In genomic region chr1:182682591-182683252, GRCm38 (mm10) we compare ENCODE assay signal across 8 mouse cellular contexts.
DNase-seq lines count a peak whose midpoint lies in the region; ATAC-seq and TF ChIP-seq lines count a peak whose summit lies in the region.

No protein-coding gene starts in this region.

- no peak; the same call in 1 of the 2 replicates for TF ChIP-seq EP300 in lung, postnatal 0 days (IDR thresholded peaks at IDR 0.05)

- H3K4me3 ChIP-seq in liver, adult 2 months (ENCODE audit: insufficient read depth, low read depth, low read length) = no peak overlapping the region
- H3K4me3 ChIP-seq in liver, embryonic 12.5 days = no peak overlapping the region
- no peak overlapping the region for H3K4me3 ChIP-seq in heart, embryonic 11.5 days (ENCODE audit: low read depth, low read length)
- H3K4me3 ChIP-seq in lung, postnatal 0 days (ENCODE audit: low read depth, low read length) = no peak overlapping the region
- no peak overlapping the region for H3K4me3 ChIP-seq in liver, embryonic 11.5 days (ENCODE audit: low read depth, low read length)

- H3K27ac ChIP-seq in liver, adult 2 months (replicated peaks; ENCODE audit: insufficient read depth, low read depth, low read length) = no peak overlapping the region
- no peak overlapping the region for H3K27ac ChIP-seq in liver, embryonic 12.5 days
- no peak overlapping the region for H3K27ac ChIP-seq in heart, embryonic 11.5 days (ENCODE audit: low read depth, low read length)
- no peak overlapping the region for H3K27ac ChIP-seq in lung, postnatal 0 days (ENCODE audit: low read length)
- H3K27ac ChIP-seq in liver, embryonic 11.5 days (ENCODE audit: low read depth, low read length) = no peak overlapping the region

- no peaks in the 10 kb centered on the region for H3K79me2 ChIP-seq in liver, adult 2 months (ENCODE audit: control insufficient read depth, insufficient read depth, low read length)

- 54% methylated on average over 14 of the region's 14 CpGs for WGBS in liver, adult 2 months
- WGBS in liver, embryonic 12.5 days (ENCODE audit: insufficient replicate concordance) = 48% methylated on average over 14 of the region's 14 CpGs
- WGBS in heart, embryonic 11.5 days (ENCODE audit: insufficient replicate concordance) = 27% methylated on average over 14 of the region's 14 CpGs
- 31% methylated on average over 14 of the region's 14 CpGs for WGBS in lung, postnatal 0 days
- 46% methylated on average over 14 of the region's 14 CpGs for WGBS in liver, embryonic 11.5 days

- no peaks in the 10 kb centered on the region for H3K27me3 ChIP-seq in liver, adult 2 months (ENCODE audit: control insufficient read depth, insufficient read depth, low read length)
- H3K27me3 ChIP-seq in liver, embryonic 12.5 days (replicated peaks) = no peaks in the 10 kb centered on the region
- no peaks in the 10 kb centered on the region for H3K27me3 ChIP-seq in heart, embryonic 11.5 days (ENCODE audit: control insufficient read depth, insufficient read depth, low read length)
- H3K27me3 ChIP-seq in lung, postnatal 0 days (replicated peaks; ENCODE audit: insufficient read depth, low read length) = no peaks in the 10 kb centered on the region
- H3K27me3 ChIP-seq in liver, embryonic 11.5 days (replicated peaks; ENCODE audit: control insufficient read depth, insufficient read depth, low read length) = no peaks in the 10 kb centered on the region

- no peak for TF ChIP-seq POLR2A in liver, adult 2 months (IDR thresholded peaks at IDR 0.05; ENCODE audit: extremely low read depth, insufficient read depth, low read length)

- TF ChIP-seq CTCF in liver, adult 2 months (IDR thresholded peaks at IDR 0.05; ENCODE audit: low read depth, low read length) = no peak
- no peak for TF ChIP-seq CTCF in lung, postnatal 0 days (IDR thresholded peaks at IDR 0.05)

- no peaks in the 10 kb centered on the region for H3K36me3 ChIP-seq in liver, adult 2 months (ENCODE audit: control insufficient read depth, insufficient read depth, low read length)
- no peaks in the 10 kb centered on the region for H3K36me3 ChIP-seq in liver, embryonic 12.5 days
- no peaks in the 10 kb centered on the region for H3K36me3 ChIP-seq in heart, embryonic 11.5 days (ENCODE audit: control insufficient read depth, insufficient read depth, low read length)
- H3K36me3 ChIP-seq in lung, postnatal 0 days (ENCODE audit: insufficient read depth, low read length) = no peaks in the 10 kb centered on the region
- H3K36me3 ChIP-seq in liver, embryonic 11.5 days (ENCODE audit: control insufficient read depth, insufficient read depth, low read length) = no peaks in the 10 kb centered on the region

- no peak for ATAC-seq in liver, embryonic 12.5 days
- peak; percentile 51; the same call in 1 of the 2 replicates for ATAC-seq in heart, embryonic 11.5 days (replicated peaks; ENCODE audit: insufficient number of reproducible peaks, low FRiP score, low TSS enrichment)
- ATAC-seq in lung, postnatal 0 days = peak; percentile 58
- ATAC-seq in liver, embryonic 11.5 days (replicated peaks; ENCODE audit: low FRiP score) = no peak
- no peak for ATAC-seq in inflammation-experienced regulatory T-cells, adult 6 months

- no peak overlapping the region for H3K9ac ChIP-seq in liver, adult 2 months (ENCODE audit: low read depth, low read length)
- no peak overlapping the region for H3K9ac ChIP-seq in liver, embryonic 12.5 days
- no peak overlapping the region for H3K9ac ChIP-seq in heart, embryonic 11.5 days (ENCODE audit: low read depth, low read length)
- no peak overlapping the region for H3K9ac ChIP-seq in lung, postnatal 0 days (replicated peaks; ENCODE audit: low read depth)
- H3K9ac ChIP-seq in liver, embryonic 11.5 days (ENCODE audit: low read depth, low read length) = no peak overlapping the region

- peak; percentile 26 for DNase-seq in liver, adult 2 months (ENCODE audit: extremely low read depth, low read depth, low spot score)
- DNase-seq in cerebellum, adult 9-10 months = peak; percentile 49
- peak; percentile 72 for DNase-seq in lung, postnatal 0 days (ENCODE audit: low spot score)
- no peak for DNase-seq in liver, embryonic 11.5 days (ENCODE audit: low spot score)
- no peak for DNase-seq in layer of hippocampus, adult 9-10 months (ENCODE audit: low spot score)

- H3K4me2 ChIP-seq in liver, embryonic 12.5 days = no peak overlapping the region
- H3K4me2 ChIP-seq in heart, embryonic 11.5 days = peak overlapping the region; percentile 1; the same call in 1 of the 2 replicates
- H3K4me2 ChIP-seq in lung, postnatal 0 days (replicated peaks; ENCODE audit: low read depth, low read length) = 0 out of 2 replicates have a peak overlapping the region, but pooled peaks have one; percentile 19
- no peak overlapping the region for H3K4me2 ChIP-seq in liver, embryonic 11.5 days

- no peaks in the 10 kb centered on the region for H3K9me3 ChIP-seq in liver, embryonic 12.5 days (replicated peaks)
- H3K9me3 ChIP-seq in heart, embryonic 11.5 days (replicated peaks; ENCODE audit: control insufficient read depth, low read length) = no peaks in the 10 kb centered on the region
- no peaks in the 10 kb centered on the region for H3K9me3 ChIP-seq in lung, postnatal 0 days (ENCODE audit: low read length)
- no peaks in the 10 kb centered on the region for H3K9me3 ChIP-seq in liver, embryonic 11.5 days (ENCODE audit: control insufficient read depth, low read length)

- no peaks in the 10 kb centered on the region for H3K4me1 ChIP-seq in liver, adult 2 months (ENCODE audit: control insufficient read depth, insufficient read depth, low read length)
- H3K4me1 ChIP-seq in liver, embryonic 12.5 days = no peaks in the 10 kb centered on the region
- peaks cover 8% of the 10 kb centered on the region; the same call in 1 of the 2 replicates for H3K4me1 ChIP-seq in heart, embryonic 11.5 days (ENCODE audit: control insufficient read depth, insufficient read depth, low read length)
- H3K4me1 ChIP-seq in lung, postnatal 0 days (ENCODE audit: insufficient read depth, low read depth, low read length) = no peaks in the 10 kb centered on the region; the same call in 1 of the 2 replicates
- no peaks in the 10 kb centered on the region for H3K4me1 ChIP-seq in liver, embryonic 11.5 days (replicated peaks; ENCODE audit: control insufficient read depth, insufficient read depth, low read length)

Comparison
In these comparisons a context has a peak if more than half of its experiments do, and no peak if none do; other contexts are left out.
1. DNase-seq: peak in liver, adult 2 months (single experiment), cerebellum, adult 9-10 months (single experiment) and lung, postnatal 0 days (single experiment); none in liver, embryonic 11.5 days (single experiment) and layer of hippocampus, adult 9-10 months (single experiment).
2. ATAC-seq: peak in heart, embryonic 11.5 days (single experiment) and lung, postnatal 0 days (single experiment); none in liver, embryonic 12.5 days (single experiment), liver, embryonic 11.5 days (single experiment) and inflammation-experienced regulatory T-cells, adult 6 months (single experiment).
3. H3K4me2 ChIP-seq: peak in heart, embryonic 11.5 days (single experiment) and lung, postnatal 0 days (single experiment); none in liver, embryonic 12.5 days (single experiment) and liver, embryonic 11.5 days (single experiment).